16 mouse cellular contexts compared by ENCODE assay signal in the genomic region with DNA sequence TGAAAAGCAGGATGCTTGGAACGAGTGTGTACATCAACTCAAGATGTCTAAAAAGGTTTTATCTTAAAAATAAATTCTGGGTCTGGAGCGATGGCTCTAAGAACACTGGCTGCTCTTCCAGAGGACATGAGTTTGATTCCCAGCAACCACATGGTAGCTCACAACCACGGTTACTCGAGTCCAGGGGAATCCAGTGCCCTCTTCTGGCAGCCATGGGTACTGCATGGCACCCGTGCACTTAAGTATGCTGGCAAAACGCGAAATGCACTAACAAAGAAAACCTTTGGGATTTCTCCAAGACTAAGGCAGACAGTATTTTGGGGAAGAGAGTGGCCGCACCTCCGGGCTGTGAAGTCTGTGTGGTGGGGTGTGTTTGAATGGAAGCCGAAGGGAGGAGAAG. TPM values are rescaled to one million over a fixed set of nuclear protein-coding genes. Genes with fewer than 3 reads are reported as not detected.
DNase-seq lines count a peak whose midpoint lies in the region; ATAC-seq and TF ChIP-seq lines count a peak whose summit lies in the region.
"Had no signal": no experiment of that assay in that cellular context is flagged by ENCODE, and none has a peak within 500 bp of the region (broad histone marks: within the 10 kb centered on the region; RNA-seq: fewer than 3 reads in every experiment).

No protein-coding gene starts in this region.

- no peaks in the 10 kb centered on the region for H3K4me1 ChIP-seq in lung, postnatal 0 days (ENCODE audit: insufficient read depth, low read depth, low read length)
- H3K4me1 ChIP-seq in MEL (ENCODE audit: control insufficient read depth in 1 of 2, insufficient read depth in 2 of 2, low read length in 2 of 2): no peaks in the 10 kb centered on the region
- H3K4me1 ChIP-seq in liver, postnatal 0 days (ENCODE audit: insufficient read depth): no peaks in the 10 kb centered on the region
- no peaks in the 10 kb centered on the region for H3K4me1 ChIP-seq in forebrain, embryonic 16.5 days (replicated peaks; ENCODE audit: control insufficient read depth, insufficient read depth, low read length)

- peak; percentile 10 for DNase-seq in heart, postnatal 4 days
- DNase-seq in heart, adult 9 months (ENCODE audit: low spot score in 2 of 2): no peak
- no peak for DNase-seq in lung, postnatal 0 days (ENCODE audit: low spot score)
- no peak for DNase-seq in lung, postnatal 10 days
- DNase-seq in MEL (ENCODE audit: low read depth, low spot score): peak; percentile 46
- no peak for DNase-seq in liver, postnatal 0 days
- no peak for DNase-seq in heart, postnatal 25 days (ENCODE audit: low spot score)
- DNase-seq: cerebellum, adult 9-11 months; kidney, adult 11 months; lung, adult 18-20 months; right cerebral cortex, postnatal 25 days had no signal

- no peaks in the 10 kb centered on the region for H3K36me3 ChIP-seq in lung, postnatal 0 days (ENCODE audit: insufficient read depth, low read length)
- no peaks in the 10 kb centered on the region for H3K36me3 ChIP-seq in MEL (ENCODE audit: control insufficient read depth in 1 of 2, insufficient read depth in 2 of 2, low read length in 2 of 2)
- H3K36me3 ChIP-seq in liver, postnatal 0 days (replicated peaks; ENCODE audit: insufficient read depth, low read length): no peaks in the 10 kb centered on the region
- no peaks in the 10 kb centered on the region for H3K36me3 ChIP-seq in forebrain, embryonic 16.5 days (ENCODE audit: control insufficient read depth, insufficient read depth)
- H3K36me3 ChIP-seq: forebrain, embryonic 15.5 days; midbrain, embryonic 10.5 days had no signal

- 71% methylated on average over 10 of the region's 10 CpGs for WGBS in lung, postnatal 0 days
- 71% methylated on average over 10 of the region's 10 CpGs for WGBS in liver, postnatal 0 days (ENCODE audit: insufficient replicate concordance)
- WGBS in forebrain, embryonic 16.5 days: 78% methylated on average over 10 of the region's 10 CpGs

- no peak for ATAC-seq in lung, postnatal 0 days
- no peak for ATAC-seq in liver, postnatal 0 days
- ATAC-seq in forebrain, embryonic 16.5 days: no peak
- ATAC-seq: forebrain, embryonic 15.5 days had no signal

- no peaks in the 10 kb centered on the region for H3K27me3 ChIP-seq in lung, postnatal 0 days (replicated peaks; ENCODE audit: insufficient read depth, low read length)
- no peaks in the 10 kb centered on the region for H3K27me3 ChIP-seq in MEL (ENCODE audit: control insufficient read depth in 1 of 2, insufficient read depth in 2 of 2, low read length in 2 of 2)
- H3K27me3 ChIP-seq in liver, postnatal 0 days (ENCODE audit: insufficient read depth, low read length): no peaks in the 10 kb centered on the region
- H3K27me3 ChIP-seq in forebrain, embryonic 16.5 days (replicated peaks; ENCODE audit: control insufficient read depth, insufficient read depth, low read length): no peaks in the 10 kb centered on the region
- H3K27me3 ChIP-seq: forebrain, embryonic 15.5 days had no signal

- no peak overlapping the region for H3K9ac ChIP-seq in lung, postnatal 0 days (replicated peaks; ENCODE audit: low read depth)
- H3K9ac ChIP-seq in MEL (ENCODE audit: control insufficient read depth, low read depth, low read length, poor library complexity, severe bottlenecking): no peak overlapping the region
- H3K9ac ChIP-seq in liver, postnatal 0 days (replicated peaks): no peak overlapping the region
- no peak overlapping the region for H3K9ac ChIP-seq in forebrain, embryonic 16.5 days (replicated peaks; ENCODE audit: low read depth, low read length)
- H3K9ac ChIP-seq: forebrain, embryonic 15.5 days had no signal

- no peak overlapping the region for H3K4me3 ChIP-seq in lung, postnatal 0 days (ENCODE audit: low read depth, low read length)
- H3K4me3 ChIP-seq in MEL (ENCODE audit: control insufficient read depth in 1 of 2, insufficient read depth in 1 of 2, low read depth in 2 of 2, low read length in 2 of 2): no peak overlapping the region
- no peak overlapping the region for H3K4me3 ChIP-seq in liver, postnatal 0 days (ENCODE audit: low read depth, low read length)
- no peak overlapping the region for H3K4me3 ChIP-seq in forebrain, embryonic 16.5 days (replicated peaks; ENCODE audit: low read length)
- H3K4me3 ChIP-seq: forebrain, embryonic 15.5 days; midbrain, embryonic 10.5 days had no signal

- intact Hi-C loops in heart, postnatal 25 days (cut with DNase I): no loop called here

- peak; percentile 43 for TF ChIP-seq CTCF in lung, postnatal 0 days (IDR thresholded peaks at IDR 0.05)
- TF ChIP-seq CTCF in MEL (IDR thresholded peaks at IDR 0.05 in 2 of 3, conservative IDR thresholded peaks at IDR 0.05 in 1 of 3; ENCODE audit: control insufficient read depth in 1 of 3, insufficient read depth in 1 of 3, low read depth in 2 of 3, low read length in 3 of 3, poor library complexity in 1 of 3, severe bottlenecking in 1 of 3): peak; percentile 48 to 83 (median 67)
- peak; percentile 51 for TF ChIP-seq CTCF in liver, postnatal 0 days (IDR thresholded peaks at IDR 0.05; ENCODE audit: low read depth)

- no peak for TF ChIP-seq POLR2A in MEL (IDR thresholded peaks at IDR 0.05; ENCODE audit: control insufficient read depth in 1 of 2, insufficient read depth in 1 of 2, low read depth in 1 of 2, low read length in 2 of 2, poor library complexity in 1 of 2)

- no peaks in the 10 kb centered on the region for H3K9me3 ChIP-seq in lung, postnatal 0 days (ENCODE audit: low read length)
- H3K9me3 ChIP-seq in MEL (replicated peaks; ENCODE audit: insufficient read depth, low read length): no peaks in the 10 kb centered on the region
- no peaks in the 10 kb centered on the region for H3K9me3 ChIP-seq in liver, postnatal 0 days (ENCODE audit: low read length)
- H3K9me3 ChIP-seq in forebrain, embryonic 16.5 days (ENCODE audit: control insufficient read depth, low read length): no peaks in the 10 kb centered on the region
- H3K9me3 ChIP-seq: forebrain, embryonic 15.5 days; midbrain, embryonic 10.5 days had no signal

- no peak overlapping the region for H3K4me2 ChIP-seq in lung, postnatal 0 days (replicated peaks; ENCODE audit: low read depth, low read length)
- H3K4me2 ChIP-seq in liver, postnatal 0 days (ENCODE audit: low read depth, low read length): no peak overlapping the region
- no peak overlapping the region for H3K4me2 ChIP-seq in forebrain, embryonic 16.5 days (ENCODE audit: low read length)
- H3K4me2 ChIP-seq: forebrain, embryonic 15.5 days had no signal

- H3K79me2 ChIP-seq in MEL (ENCODE audit: control insufficient read depth, insufficient read depth, low read length, poor library complexity): no peaks in the 10 kb centered on the region

- H3K27ac ChIP-seq in lung, postnatal 0 days (ENCODE audit: low read length): no peak overlapping the region
- H3K27ac ChIP-seq in MEL (ENCODE audit: control insufficient read depth, low read depth, low read length): no peak overlapping the region
- H3K27ac ChIP-seq in liver, postnatal 0 days (ENCODE audit: low read depth): no peak overlapping the region
- H3K27ac ChIP-seq in forebrain, embryonic 16.5 days (ENCODE audit: low read length): no peak overlapping the region
- H3K27ac ChIP-seq: forebrain, embryonic 15.5 days; midbrain, embryonic 10.5 days had no signal

- TF ChIP-seq RAD21 in MEL (IDR thresholded peaks at IDR 0.05; ENCODE audit: low read depth, low read length): no peak; the same call in 1 of the 2 replicates

- TF ChIP-seq EP300 in lung, postnatal 0 days (IDR thresholded peaks at IDR 0.05): no peak
- TF ChIP-seq EP300 in MEL (IDR thresholded peaks at IDR 0.05; ENCODE audit: low read depth in 1 of 2, low read length in 2 of 2): no peak
- TF ChIP-seq EP300 in liver, postnatal 0 days (IDR thresholded peaks at IDR 0.05; ENCODE audit: low read depth): no peak

TF ChIP-seq in MEL, 35 proteins besides CTCF, POLR2A, EP300 and RAD21:
- TF ChIP-seq E2F4 (IDR thresholded peaks at IDR 0.05; ENCODE audit: borderline replicate concordance, low read depth, low read length) (no peak), NELFE (IDR thresholded peaks at IDR 0.05; ENCODE audit: low read depth, low read length) (no peak), ELF1 (IDR thresholded peaks at IDR 0.05; ENCODE audit: low read depth, low read length) (no peak), MAX (IDR thresholded peaks at IDR 0.05; ENCODE audit: low read length) (no peak), SMC3 (IDR thresholded peaks at IDR 0.05; ENCODE audit: low read depth, low read length) (peak; percentile 31)

RNA-seq across cellular contexts. Expression of a gene that starts 44.9 kb away (rescaled TPM):
- not detected for total RNA-seq in heart, postnatal 4 days (2021)
- 0.05 and 0.18 TPM in 2 replicates for polyA plus RNA-seq in lung, postnatal 0 days (2015; fragmentation: Nextera tagmentation; extraction: Ambion mirVana)
- total RNA-seq in MEL (2012; rRNA removed): not detected in 2 replicates
- polyA plus RNA-seq in MEL (2012; ENCODE audit: insufficient read depth in 1 of 2, insufficient read length in 2 of 2, low read depth in 1 of 2, low replicate concordance in 2 of 2, missing spikeins in 1 of 2): 1 to 10 TPM in 1 of 2 experiments, not detected in 1; 1.4 TPM
- polyA plus RNA-seq in liver, postnatal 0 days (2015; fragmentation: Nextera tagmentation; extraction: Ambion mirVana): not detected in 2 replicates
- not detected in 2 replicates for polyA plus RNA-seq in forebrain, embryonic 16.5 days (2015; fragmentation: Nextera tagmentation; extraction: Ambion mirVana)
- total RNA-seq in heart, postnatal 25 days (2021): not detected
- total RNA-seq: gastrocnemius, postnatal 4 days had no signal
- polyA plus RNA-seq: forebrain, embryonic 15.5 days; heart, embryonic 16.5 days; midbrain, embryonic 10.5 days had no signal

Comparison
In these comparisons a context has a peak if more than half of its experiments do, and no peak if none do; other contexts are left out.
1. DNase-seq: peak in heart, postnatal 4 days (single experiment) and MEL (single experiment); none in heart, adult 9 months (0 of 2), lung, postnatal 0 days (single experiment), lung, postnatal 10 days (single experiment), liver, postnatal 0 days (single experiment) and heart, postnatal 25 days (single experiment).
2. Peak in every context shown above with its lines, with median percentiles within 50 percentile points of each other: CTCF ChIP-seq.